Mouse (Mus musculus): ENCODE results near the gene Vamp3. TPM values are rescaled to one million over a fixed set of nuclear protein-coding genes. Genes with fewer than 3 reads are reported as not detected.

Vamp3 gene
- polyA plus RNA-seq, 1 experiment from 2014 or later = 122 TPM

- 67% methylated on average over 7 of the region's 7 CpGs for WGBS
- DNase-seq (ENCODE audit: low spot score) (peak; percentile 82), ATAC-seq (peak; percentile 89)
Measured at GRCm38 (mm10) chr4:151010316-151010715, 47.4 kb downstream of the Vamp3 start.

GRCm38 (mm10) chr4:151006945-151007344, 50.8 kb downstream of the Vamp3 start:
- DNase-seq (ENCODE audit: low spot score) (peak; percentile 64), ATAC-seq (peak; percentile 47; the same call in 1 of the 2 replicates)
- Histone ChIP-seq H3K9ac (replicated peaks; ENCODE audit: low read depth) (no peak overlapping the region), H3K4me3 (ENCODE audit: low read depth, low read length) (no peak overlapping the region), H3K9me3 (ENCODE audit: low read length) (no peaks in the 10 kb centered on the region), H3K4me1 (ENCODE audit: insufficient read depth, low read depth, low read length) (no peaks in the 10 kb centered on the region), H3K36me3 (ENCODE audit: insufficient read depth, low read length) (0 out of 2 replicates have a peak, but pooled peaks cover 11% of the 10 kb centered on the region), H3K27me3 (replicated peaks; ENCODE audit: insufficient read depth, low read length) (no peaks in the 10 kb centered on the region), H3K27ac (ENCODE audit: low read length) (no peak overlapping the region), H3K4me2 (replicated peaks; ENCODE audit: low read depth, low read length) (no peak overlapping the region)
- 54% methylated on average over 6 of the region's 6 CpGs for WGBS
- TF ChIP-seq EP300 (IDR thresholded peaks at IDR 0.05) = no peak
- peak; percentile 74 for TF ChIP-seq CTCF (IDR thresholded peaks at IDR 0.05)

More at GRCm38 (mm10) chr4:151010316-151010715, 47.4 kb downstream of the Vamp3 start:
- no peaks in the 10 kb centered on the region for H3K4me1 ChIP-seq (ENCODE audit: insufficient read depth, low read depth, low read length)
- no peaks in the 10 kb centered on the region for H3K27me3 ChIP-seq (replicated peaks; ENCODE audit: insufficient read depth, low read length)
- no peak overlapping the region for H3K4me2 ChIP-seq (replicated peaks; ENCODE audit: low read depth, low read length)
- no peak overlapping the region for H3K27ac ChIP-seq (ENCODE audit: low read length)
- no peaks in the 10 kb centered on the region for H3K9me3 ChIP-seq (ENCODE audit: low read length)
- H3K9ac ChIP-seq (replicated peaks; ENCODE audit: low read depth) = no peak overlapping the region
- no peak overlapping the region for H3K4me3 ChIP-seq (ENCODE audit: low read depth, low read length)
- TF ChIP-seq EP300 (IDR thresholded peaks at IDR 0.05) (peak; percentile 25; the same call in 1 of the 2 replicates), CTCF (IDR thresholded peaks at IDR 0.05) (no peak)
- H3K36me3 ChIP-seq (ENCODE audit: insufficient read depth, low read length) = peaks cover 18% of the 10 kb centered on the region; the same call in 1 of the 2 replicates

- Histone ChIP-seq H3K27ac (ENCODE audit: low read length) (no peak overlapping the region), H3K36me3 (ENCODE audit: insufficient read depth, low read length) (0 out of 2 replicates have a peak, but pooled peaks cover 11% of the 10 kb centered on the region), H3K4me1 (ENCODE audit: insufficient read depth, low read depth, low read length) (no peaks in the 10 kb centered on the region), H3K27me3 (replicated peaks; ENCODE audit: insufficient read depth, low read length) (no peaks in the 10 kb centered on the region), H3K4me2 (replicated peaks; ENCODE audit: low read depth, low read length) (no peak overlapping the region), H3K4me3 (ENCODE audit: low read depth, low read length) (no peak overlapping the region), H3K9ac (replicated peaks; ENCODE audit: low read depth) (no peak overlapping the region), H3K9me3 (ENCODE audit: low read length) (no peaks in the 10 kb centered on the region)
- TF ChIP-seq CTCF (IDR thresholded peaks at IDR 0.05) (no peak), EP300 (IDR thresholded peaks at IDR 0.05) (no peak)
- DNase-seq (ENCODE audit: low spot score) (no peak), ATAC-seq (no peak)
- 89% methylated on average over 13 of the region's 13 CpGs for WGBS
Measured at GRCm38 (mm10) chr4:151005656-151006318, 52.0 kb downstream of the Vamp3 start.

GRCm38 (mm10) chr4:151001397-151001796, 56.4 kb downstream of the Vamp3 start:
- Histone ChIP-seq H3K27me3 (replicated peaks; ENCODE audit: insufficient read depth, low read length) (no peaks in the 10 kb centered on the region), H3K4me1 (ENCODE audit: insufficient read depth, low read depth, low read length) (no peaks in the 10 kb centered on the region), H3K4me3 (ENCODE audit: low read depth, low read length) (no peak overlapping the region), H3K36me3 (ENCODE audit: insufficient read depth, low read length) (0 out of 2 replicates have a peak, but pooled peaks cover 5% of the 10 kb centered on the region), H3K9ac (replicated peaks; ENCODE audit: low read depth) (no peak overlapping the region), H3K27ac (ENCODE audit: low read length) (no peak overlapping the region), H3K9me3 (ENCODE audit: low read length) (no peaks in the 10 kb centered on the region), H3K4me2 (replicated peaks; ENCODE audit: low read depth, low read length) (no peak overlapping the region)
- TF ChIP-seq EP300 (IDR thresholded peaks at IDR 0.05) = no peak
- no peak for TF ChIP-seq CTCF (IDR thresholded peaks at IDR 0.05)
- ATAC-seq (no peak), DNase-seq (ENCODE audit: low spot score) (no peak)
- 51% methylated on average over 13 of the region's 13 CpGs for WGBS

GRCm38 (mm10) chr4:150998626-150999025, 59.1 kb downstream of the Vamp3 start:
- Histone ChIP-seq H3K4me3 (ENCODE audit: low read depth, low read length) (no peak overlapping the region), H3K27me3 (replicated peaks; ENCODE audit: insufficient read depth, low read length) (no peaks in the 10 kb centered on the region), H3K36me3 (ENCODE audit: insufficient read depth, low read length) (no peaks in the 10 kb centered on the region), H3K4me2 (replicated peaks; ENCODE audit: low read depth, low read length) (no peak overlapping the region), H3K4me1 (ENCODE audit: insufficient read depth, low read depth, low read length) (no peaks in the 10 kb centered on the region), H3K9ac (replicated peaks; ENCODE audit: low read depth) (no peak overlapping the region), H3K9me3 (ENCODE audit: low read length) (no peaks in the 10 kb centered on the region), H3K27ac (ENCODE audit: low read length) (no peak overlapping the region)
- ATAC-seq (no peak), DNase-seq (ENCODE audit: low spot score) (no peak)
- WGBS = 88% methylated on average over 9 of the region's 9 CpGs
- TF ChIP-seq CTCF (IDR thresholded peaks at IDR 0.05) (no peak), EP300 (IDR thresholded peaks at IDR 0.05) (no peak)

Other genes with a start within 250 kb of the Vamp3 start
- gene Errfi1, start 204.0 kb downstream of the Vamp3 start, polyA plus RNA-seq (2015; fragmentation: Nextera tagmentation; extraction: Ambion mirVana) = 104 and 106 TPM in 2 replicates
- gene Park7, start 143.5 kb downstream of the Vamp3 start, polyA plus RNA-seq (2015; fragmentation: Nextera tagmentation; extraction: Ambion mirVana) = 229 and 241 TPM in 2 replicates
- 1.1 and 4.4 TPM in 2 replicates for gene Tnfrsf9, start 143.4 kb downstream of the Vamp3 start, polyA plus RNA-seq (2015; fragmentation: Nextera tagmentation; extraction: Ambion mirVana)
- not detected in 2 replicates for gene Uts2, start 60.9 kb downstream of the Vamp3 start, polyA plus RNA-seq (2015; fragmentation: Nextera tagmentation; extraction: Ambion mirVana)
- gene Per3, start 13.3 kb downstream of the Vamp3 start, polyA plus RNA-seq (2015; fragmentation: Nextera tagmentation; extraction: Ambion mirVana) = 22.9 and 27.1 TPM in 2 replicates
- gene Gm13090, start 31.6 kb upstream of the Vamp3 start, polyA plus RNA-seq (2015; fragmentation: Nextera tagmentation; extraction: Ambion mirVana) = not detected in 2 replicates